Mouse (Mus musculus) cortical plate, adult 2 months (tissue): ENCODE data around the gene Pik3c2a. TPM values are rescaled to one million over a fixed set of nuclear protein-coding genes. Genes with fewer than 3 reads are reported as not detected.
"Not testable (repeated sequence)": the region's sequence is repeated elsewhere in the genome, so short reads cannot be mapped to it uniquely, and the experiment has no call there.

Source experiments
- H3K27ac ChIP-seq: fragments of 200-500 bp; 2 replicates; pipeline ENCODE4 v1.5.1; 2012; ENCODE audit warnings: low read length, control low read depth, inconsistent platforms; ENCODE audit not compliant: insufficient read depth
- H3K4me1 ChIP-seq: fragments of 200-500 bp; 2 replicates; pipeline ENCODE4 v1.6.1; 2011; ENCODE audit warnings: low read length; ENCODE audit not compliant: control insufficient read depth, insufficient read depth
- H3K4me3 ChIP-seq: fragments of 200-500 bp; 2 replicates; pipeline ENCODE4 v1.5.1; 2011; ENCODE audit warnings: mild to moderate bottlenecking, low read length, control low read depth; ENCODE audit not compliant: insufficient read depth
- CTCF ChIP-seq: fragments of 200-500 bp; IDR thresholded peaks from 2 replicates; pipeline ENCODE4 v1.5.1; 2011; ENCODE audit warnings: mild to moderate bottlenecking, control low read depth, low read length; ENCODE audit not compliant: insufficient read depth; ENCODE audit errors: extremely low read depth
- POLR2A ChIP-seq: fragments of 200-500 bp; IDR thresholded peaks from 2 replicates; pipeline ENCODE4 v1.6.1; 2011; ENCODE audit warnings: mild to moderate bottlenecking, low read length, control low read depth; ENCODE audit not compliant: insufficient read depth; ENCODE audit errors: extremely low read depth
- polyA plus RNA-seq: library from polyadenylated mRNA; depleted of rRNA; stranded (reverse); fragments of >200 nt; gene quantifications from 2 replicates; pipeline ENCODE4 v1.2.3, GENCODE M21; 2012

The Pik3c2a gene
- polyA plus RNA-seq, 1 experiment: 14.0 TPM

DNA sequence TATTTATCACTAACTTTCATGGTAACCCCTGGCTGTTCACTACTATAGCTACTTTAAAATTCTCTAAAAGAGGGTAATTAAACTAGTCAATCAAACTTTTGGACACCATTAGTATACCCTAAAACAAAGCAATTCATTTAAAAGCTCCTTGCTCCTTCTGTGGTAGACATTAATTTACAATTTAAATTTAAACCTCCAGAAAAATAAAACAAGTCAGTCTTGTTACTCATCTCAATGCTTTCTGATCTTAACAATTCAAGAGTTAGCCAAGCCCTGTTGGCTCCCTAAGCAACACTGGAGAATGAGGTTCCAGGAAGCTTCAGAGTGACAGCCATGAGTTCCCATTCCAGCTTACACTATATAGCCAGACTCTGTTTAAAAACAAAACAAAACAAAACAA is 22.2 kb downstream of the Pik3c2a start:
- TF ChIP-seq CTCF (no peak), POLR2A (no peak)
- 0 out of 2 replicates have a peak, but pooled peaks cover 2% of the 10 kb centered on the region for H3K4me1 ChIP-seq
- no peak overlapping the region for H3K4me3 ChIP-seq
- no peak overlapping the region for H3K27ac ChIP-seq

DNA sequence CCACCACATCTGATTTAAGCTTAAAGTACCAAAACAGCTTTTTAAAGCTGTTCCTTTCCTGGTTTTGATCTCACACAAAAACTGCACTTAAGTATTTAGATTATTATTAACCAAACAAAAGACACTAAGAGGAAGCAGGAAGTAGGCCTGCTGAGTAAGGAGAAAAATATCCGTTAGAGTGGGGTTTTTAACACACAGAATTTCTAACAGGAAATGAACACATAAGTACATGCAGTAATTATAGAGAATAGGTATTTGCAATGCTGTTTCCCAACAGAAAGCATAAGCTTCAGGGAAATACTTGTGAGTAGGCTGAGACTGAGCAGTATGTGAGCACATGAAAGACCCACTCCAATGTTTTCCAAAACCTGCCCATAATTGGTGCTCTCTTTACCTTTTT is 33.8 kb downstream of the Pik3c2a start:
- Histone ChIP-seq H3K27ac (no peak overlapping the region), H3K4me3 (no peak overlapping the region), H3K4me1 (no peaks in the 10 kb centered on the region)
- TF ChIP-seq CTCF (no peak), POLR2A (no peak)

DNA sequence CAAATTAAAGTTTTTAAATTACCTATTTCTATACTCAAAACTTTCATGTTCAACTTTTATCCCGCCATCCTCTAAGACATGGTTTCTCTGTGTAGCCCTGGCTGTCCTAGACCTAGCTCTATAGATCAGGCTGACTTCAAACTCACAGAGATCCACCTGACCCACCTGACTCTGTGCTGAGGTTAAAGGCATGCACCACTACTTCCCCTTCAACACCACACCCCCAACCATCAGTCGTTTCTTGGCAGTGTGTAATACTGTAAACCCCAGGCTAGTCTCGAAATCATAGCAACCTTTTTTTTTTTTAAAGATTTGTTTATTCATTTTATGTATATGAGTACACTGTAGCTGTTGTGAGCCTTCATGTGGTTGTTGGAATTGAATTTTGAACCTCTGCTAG is 50.9 kb downstream of the Pik3c2a start:
- TF ChIP-seq CTCF: no peak
- H3K27ac ChIP-seq: no peak overlapping the region
- H3K4me1 ChIP-seq: no peaks in the 10 kb centered on the region
- no peak overlapping the region for H3K4me3 ChIP-seq

GRCm38 (mm10) chr7:116387389-116387788 is 55.9 kb downstream of the Pik3c2a start:
- not testable (repeated sequence) for H3K27ac ChIP-seq, H3K4me3 ChIP-seq, H3K4me1 ChIP-seq

DNA sequence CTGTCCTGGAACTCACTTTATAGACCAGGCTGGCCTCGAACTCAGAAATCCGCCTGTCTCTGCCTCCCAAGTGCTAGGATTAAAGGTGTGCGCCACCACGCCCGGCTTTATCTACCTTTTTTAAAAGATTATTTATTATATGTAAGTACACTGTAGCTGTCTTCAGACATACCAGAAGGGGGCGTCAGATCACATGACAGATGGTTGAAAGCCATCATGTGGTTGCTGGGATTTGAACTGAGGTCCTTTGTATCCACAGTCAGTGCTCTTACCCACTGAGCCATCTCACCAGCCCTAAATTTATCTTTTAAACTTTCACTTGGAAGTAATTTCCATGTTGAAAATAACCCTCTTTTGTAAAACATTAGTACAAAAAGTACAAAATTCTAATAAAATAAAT is 64.1 kb downstream of the Pik3c2a start:
- H3K4me1 ChIP-seq, H3K4me3 ChIP-seq, H3K27ac ChIP-seq: not testable (repeated sequence)

- H3K27ac ChIP-seq: no peak overlapping the region
- TF ChIP-seq POLR2A (no peak), CTCF (no peak)
- H3K4me1 ChIP-seq: no peaks in the 10 kb centered on the region
- no peak overlapping the region for H3K4me3 ChIP-seq
Observed at GRCm38 (mm10) chr7:116374284-116374683, 69.0 kb downstream of the Pik3c2a start.

GRCm38 (mm10) chr7:116336226-116336625 is 107.0 kb downstream of the Pik3c2a start:
- H3K27ac ChIP-seq: no peak overlapping the region
- H3K4me1 ChIP-seq: peaks cover 4% of the 10 kb centered on the region
- no peak for TF ChIP-seq POLR2A
- peak; percentile 40; the same call in 1 of the 2 replicates for TF ChIP-seq CTCF
- H3K4me3 ChIP-seq: no peak overlapping the region

GRCm38 (mm10) chr7:116335133-116335532 is 108.1 kb downstream of the Pik3c2a start:
- no peak for TF ChIP-seq POLR2A
- no peak for TF ChIP-seq CTCF
- no peak overlapping the region for H3K27ac ChIP-seq
- peak overlapping the region; percentile 71; the same call in 1 of the 2 replicates for H3K4me3 ChIP-seq
- H3K4me1 ChIP-seq: peaks cover 4% of the 10 kb centered on the region

DNA sequence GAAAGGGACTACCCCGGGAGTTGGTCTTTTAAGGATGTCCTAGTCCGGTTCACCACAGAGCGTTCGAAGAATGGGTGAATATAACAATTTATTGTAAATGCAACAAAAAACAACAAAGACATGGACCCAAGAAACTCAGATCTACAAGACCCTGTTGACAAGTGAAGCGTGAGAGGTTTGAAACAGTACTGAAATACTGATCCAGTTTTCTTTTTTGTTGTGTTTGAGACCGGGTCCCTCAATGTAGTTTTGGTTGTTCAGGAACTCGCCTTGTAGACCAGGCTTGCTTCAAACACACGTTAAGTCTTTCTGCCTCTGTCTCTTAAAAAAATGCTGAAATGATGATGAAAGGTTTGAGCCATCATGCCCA is 108.6 kb downstream of the Pik3c2a start:
- TF ChIP-seq CTCF (no peak), POLR2A (no peak)
- Histone ChIP-seq H3K4me1 (peaks cover 4% of the 10 kb centered on the region), H3K4me3 (peak overlapping the region; percentile 71), H3K27ac (no peak overlapping the region)

GRCm38 (mm10) chr7:116333713-116334668 is 109.3 kb downstream of the Pik3c2a start, which contains the start of gene Rps13:
Gene Rps13 (minus strand): TSS chr7:116334195.
- Histone ChIP-seq H3K27ac (peak within 1 kb of the TSS; percentile 56), H3K4me1 (peaks cover 4% of the 10 kb centered on the region), H3K4me3 (peak within 1 kb of the TSS; percentile 71)
- TF ChIP-seq CTCF: no peak
- TF ChIP-seq POLR2A: peak; percentile 98
